Mouse (Mus musculus) lung, postnatal 0 days (tissue): ENCODE measurements around the gene Zfp428.

ENCODE experiments used
- CTCF ChIP-seq: IDR thresholded peaks from 2 replicates; pipeline ENCODE4 v1.5.1; 2016; ENCODE audit warnings: antibody characterized with exemption, mild to moderate bottlenecking
- EP300 ChIP-seq: IDR thresholded peaks from 2 replicates; pipeline ENCODE4 v1.6.1; 2016; ENCODE audit warnings: antibody characterized with exemption, mild to moderate bottlenecking, control low read depth

- TF ChIP-seq CTCF (no peak), EP300 (no peak)
Observed at GRCm38 (mm10) chr7:24538701-24539100, 31.9 kb downstream of the Zfp428 start.
